Mouse (Mus musculus): ENCODE measurements around the gene Gm28048.

GRCm38 (mm10) chr11:22936446-22937125, 45.3 kb downstream of the Gm28048 start:
- TF ChIP-seq CTCF (IDR thresholded peaks at IDR 0.05; ENCODE audit: borderline replicate concordance, insufficient read depth, low read depth, low read length) (no peak), POLR2A (IDR thresholded peaks at IDR 0.05; ENCODE audit: borderline replicate concordance, insufficient read depth, low read length) (no peak)

All from cerebellum, adult 2 months (tissue).